Mouse (Mus musculus): ENCODE results near the gene Dapp1. TPM values are rescaled to one million over a fixed set of nuclear protein-coding genes. Genes with fewer than 3 reads are reported as not detected.

The Dapp1 gene
- polyA plus RNA-seq, 1 experiment from 2014 or later: 2.3 TPM

DNA sequence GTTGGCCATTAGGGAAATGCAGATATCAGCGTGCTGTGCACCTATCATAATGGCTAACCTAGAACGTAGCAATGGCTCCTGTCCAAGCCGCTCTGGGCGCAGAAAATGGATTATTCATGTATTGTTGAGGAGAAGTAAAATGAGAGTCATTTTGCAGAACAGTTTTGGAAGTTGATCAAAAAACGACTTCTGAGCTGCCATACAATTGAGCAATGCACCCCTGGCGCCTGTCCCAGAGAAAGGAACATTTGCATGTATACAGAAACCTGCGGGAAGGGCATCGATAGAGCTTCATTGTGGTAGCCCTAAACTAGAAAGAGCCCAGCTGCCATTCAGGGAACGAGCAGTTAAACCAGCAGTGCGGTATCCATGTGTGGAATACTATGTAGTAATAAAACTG is 81.2 kb downstream of the Dapp1 start:
- H3K4me2 ChIP-seq (replicated peaks): no peak overlapping the region
- H3K9me3 ChIP-seq: no peaks in the 10 kb centered on the region
- no peaks in the 10 kb centered on the region for H3K4me1 ChIP-seq
- no peak overlapping the region for H3K27ac ChIP-seq (replicated peaks)
- no peaks in the 10 kb centered on the region for H3K27me3 ChIP-seq
- H3K36me3 ChIP-seq: peaks cover 11% of the 10 kb centered on the region; the same call in 1 of the 2 replicates
- H3K4me3 ChIP-seq: no peak overlapping the region
- 90% methylated on average over 10 of the region's 10 CpGs for WGBS
- no peak overlapping the region for H3K9ac ChIP-seq (replicated peaks)
- no peak for ATAC-seq (ENCODE audit: low FRiP score, low read depth)

DNA sequence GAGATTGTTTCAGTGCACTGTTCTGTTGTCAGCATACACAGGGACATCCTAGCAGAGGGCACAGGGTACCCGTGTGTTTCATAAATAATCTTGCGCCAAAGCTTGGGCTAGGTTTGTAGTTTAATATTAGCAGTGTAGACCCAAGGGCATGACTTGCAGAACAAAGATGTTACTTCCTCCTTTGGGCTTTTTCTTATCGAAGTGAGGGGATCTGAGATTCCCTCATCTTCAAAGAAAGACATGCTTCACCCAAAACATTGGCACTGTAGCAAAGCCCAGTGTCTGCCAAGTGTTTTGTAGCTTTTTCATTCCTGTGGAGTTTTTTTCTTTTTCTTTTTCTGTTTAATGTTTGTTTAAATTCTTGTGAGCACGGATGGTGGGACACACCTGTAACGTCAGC is 83.7 kb downstream of the Dapp1 start:
- Histone ChIP-seq H3K9ac (replicated peaks) (no peak overlapping the region), H3K4me1 (no peaks in the 10 kb centered on the region), H3K27ac (replicated peaks) (no peak overlapping the region), H3K36me3 (peaks cover 14% of the 10 kb centered on the region), H3K4me3 (no peak overlapping the region), H3K27me3 (no peaks in the 10 kb centered on the region), H3K9me3 (no peaks in the 10 kb centered on the region), H3K4me2 (replicated peaks) (no peak overlapping the region)
- ATAC-seq (ENCODE audit: low FRiP score, low read depth): no peak
- 94% methylated on average over 5 of the region's 5 CpGs for WGBS

DNA sequence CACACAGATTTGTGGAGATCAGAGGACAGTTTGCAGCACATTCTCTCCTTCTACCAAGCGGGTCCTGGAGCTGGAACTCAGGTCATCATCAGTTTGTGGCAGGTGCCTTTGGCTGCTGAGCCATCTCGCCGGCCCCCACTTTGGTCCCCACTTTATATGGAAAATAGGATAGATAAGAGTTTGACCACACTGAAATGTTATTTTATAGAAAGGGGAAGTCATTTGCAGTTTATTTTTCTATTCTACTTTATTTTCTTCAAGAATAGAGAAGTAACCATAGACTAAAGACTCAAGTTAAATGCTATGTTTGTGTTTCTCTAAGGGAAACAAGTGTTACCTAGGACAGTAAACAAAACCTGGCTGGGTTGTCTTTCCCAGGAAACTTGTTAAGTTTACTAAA is 84.5 kb downstream of the Dapp1 start:
- H3K4me2 ChIP-seq (replicated peaks): no peak overlapping the region
- no peak overlapping the region for H3K27ac ChIP-seq (replicated peaks)
- H3K4me3 ChIP-seq: no peak overlapping the region
- H3K27me3 ChIP-seq: no peaks in the 10 kb centered on the region
- no peak overlapping the region for H3K9ac ChIP-seq (replicated peaks)
- H3K9me3 ChIP-seq: no peaks in the 10 kb centered on the region
- ATAC-seq (ENCODE audit: low FRiP score, low read depth): no peak
- WGBS: 94% methylated on average over 3 of the region's 3 CpGs
- no peaks in the 10 kb centered on the region for H3K4me1 ChIP-seq
- H3K36me3 ChIP-seq: peaks cover 11% of the 10 kb centered on the region

DNA sequence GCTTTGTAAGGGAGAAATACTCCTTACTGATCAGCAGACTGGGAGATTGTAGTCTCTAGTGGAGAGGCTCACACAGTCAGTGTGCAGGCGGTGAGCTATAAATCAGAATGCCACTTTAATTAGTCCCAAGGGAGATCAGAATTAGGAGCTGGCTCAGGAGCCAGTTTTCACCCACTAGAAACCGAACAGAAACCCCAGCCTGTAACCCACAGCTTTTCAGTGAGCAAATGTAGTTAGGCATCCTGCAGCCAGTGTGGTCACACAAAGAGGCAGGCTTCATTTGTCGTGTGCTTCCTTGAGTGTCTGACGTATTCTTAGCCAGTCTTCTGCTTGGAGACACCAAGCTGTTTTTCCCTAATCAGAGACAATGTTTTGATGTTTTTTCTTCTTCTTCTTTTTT is 85.0 kb downstream of the Dapp1 start:
- peaks cover 11% of the 10 kb centered on the region for H3K36me3 ChIP-seq
- no peak overlapping the region for H3K4me2 ChIP-seq (replicated peaks)
- no peaks in the 10 kb centered on the region for H3K27me3 ChIP-seq
- WGBS: 81% methylated on average over 4 of the region's 4 CpGs
- H3K9me3 ChIP-seq: no peaks in the 10 kb centered on the region
- H3K27ac ChIP-seq (replicated peaks): no peak overlapping the region
- H3K9ac ChIP-seq (replicated peaks): no peak overlapping the region
- no peak for ATAC-seq (ENCODE audit: low FRiP score, low read depth)
- H3K4me1 ChIP-seq: no peaks in the 10 kb centered on the region
- no peak overlapping the region for H3K4me3 ChIP-seq

DNA sequence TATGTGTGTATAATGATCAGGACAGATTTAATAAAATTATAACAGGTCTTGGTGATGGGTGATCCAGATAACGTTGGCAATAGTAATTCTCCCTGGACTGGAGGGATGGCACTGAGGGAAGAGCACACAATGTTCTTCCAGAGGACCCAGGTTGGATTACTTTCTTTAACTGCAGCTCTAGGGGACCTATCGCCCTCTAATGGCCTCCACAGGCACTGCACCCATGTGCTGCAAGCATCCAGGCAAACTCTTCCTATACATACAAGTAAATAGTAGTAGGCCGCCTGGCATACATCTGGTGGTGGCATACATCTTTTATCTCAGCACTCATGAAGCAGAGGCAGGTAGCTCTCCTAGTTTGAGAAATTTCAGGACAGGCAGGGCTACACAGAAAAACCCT is 86.1 kb downstream of the Dapp1 start:
- 88% methylated on average over 3 of the region's 3 CpGs for WGBS
- no peaks in the 10 kb centered on the region for H3K27me3 ChIP-seq
- H3K4me3 ChIP-seq: no peak overlapping the region
- H3K9ac ChIP-seq (replicated peaks): no peak overlapping the region
- H3K4me1 ChIP-seq: no peaks in the 10 kb centered on the region
- H3K9me3 ChIP-seq: no peaks in the 10 kb centered on the region
- ATAC-seq (ENCODE audit: low FRiP score, low read depth): no peak
- peaks cover 11% of the 10 kb centered on the region for H3K36me3 ChIP-seq
- H3K4me2 ChIP-seq (replicated peaks): no peak overlapping the region
- no peak overlapping the region for H3K27ac ChIP-seq (replicated peaks)

DNA sequence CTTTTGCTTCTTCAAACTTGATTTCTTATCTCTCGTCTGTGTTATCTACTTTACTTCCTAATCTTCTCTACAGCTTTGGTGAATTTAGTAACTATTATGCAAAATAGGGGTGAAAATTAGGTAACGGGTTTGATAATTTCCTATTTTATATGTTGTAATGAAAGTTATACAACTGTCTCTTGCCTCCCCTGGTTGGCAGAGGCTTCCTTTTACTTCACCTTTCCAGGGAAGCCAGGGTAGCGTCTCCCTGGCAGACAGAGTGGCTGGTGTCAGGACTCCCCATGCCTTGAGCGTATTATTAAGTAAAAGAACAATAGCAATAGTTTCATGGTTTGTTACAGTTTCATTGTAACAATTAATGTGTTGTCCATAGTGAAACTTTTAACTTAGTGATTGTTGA is 87.6 kb downstream of the Dapp1 start:
- Histone ChIP-seq H3K27me3 (no peaks in the 10 kb centered on the region), H3K9me3 (0 out of 2 replicates have a peak, but pooled peaks cover 3% of the 10 kb centered on the region), H3K4me3 (no peak overlapping the region), H3K4me2 (replicated peaks) (no peak overlapping the region), H3K9ac (replicated peaks) (no peak overlapping the region), H3K27ac (replicated peaks) (no peak overlapping the region), H3K4me1 (no peaks in the 10 kb centered on the region), H3K36me3 (peaks cover 21% of the 10 kb centered on the region)
- 74% methylated on average over 4 of the region's 4 CpGs for WGBS
- no peak for ATAC-seq (ENCODE audit: low FRiP score, low read depth)

DNA sequence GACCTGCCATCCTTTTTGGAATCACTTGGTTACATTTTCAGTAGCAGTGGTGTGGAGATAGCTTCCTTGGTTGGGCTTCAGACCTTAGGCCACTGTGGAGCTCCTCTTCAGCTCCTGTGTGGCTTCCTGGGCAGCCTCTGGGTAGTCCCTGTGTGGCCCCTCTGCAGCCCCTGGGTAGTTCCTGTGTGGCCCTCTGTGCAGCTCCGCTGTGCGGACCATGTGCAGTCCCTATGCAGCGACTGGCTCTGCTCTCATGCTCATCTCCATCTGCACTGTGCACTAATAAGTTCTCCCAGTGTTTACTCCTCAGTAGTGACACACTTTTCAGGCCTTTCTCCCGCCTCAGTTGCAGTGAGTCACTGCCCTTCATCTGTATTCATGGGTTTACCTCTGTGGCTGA is 89.2 kb downstream of the Dapp1 start:
- Histone ChIP-seq H3K4me2 (replicated peaks) (no peak overlapping the region), H3K4me1 (peaks cover 8% of the 10 kb centered on the region), H3K9me3 (0 out of 2 replicates have a peak, but pooled peaks cover 3% of the 10 kb centered on the region), H3K9ac (replicated peaks) (no peak overlapping the region), H3K4me3 (no peak overlapping the region), H3K36me3 (peaks cover 21% of the 10 kb centered on the region), H3K27me3 (no peaks in the 10 kb centered on the region), H3K27ac (replicated peaks) (no peak overlapping the region)
- ATAC-seq (ENCODE audit: low FRiP score, low read depth): peak; percentile 30; the same call in 1 of the 2 replicates
- WGBS: 83% methylated on average over 4 of the region's 4 CpGs

DNA sequence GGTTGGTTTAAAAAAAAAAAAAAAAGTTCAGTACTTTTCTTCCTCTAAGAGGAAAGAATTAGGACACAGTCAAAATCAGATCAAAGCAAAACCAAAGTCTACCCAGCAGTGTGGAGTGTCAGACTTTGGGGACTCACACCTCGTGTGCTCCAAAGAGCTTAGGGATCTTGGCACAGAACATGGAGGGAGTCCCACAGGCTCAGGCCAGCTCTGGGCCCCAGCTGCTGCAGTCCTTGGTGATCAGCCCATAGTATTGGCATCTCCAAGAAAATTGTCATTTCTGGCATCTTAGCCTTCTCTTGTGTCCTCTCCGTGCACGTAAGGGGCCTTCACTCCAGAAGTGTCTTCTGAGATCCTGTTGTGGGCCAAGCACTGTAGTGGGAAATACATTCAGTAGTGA is 90.3 kb downstream of the Dapp1 start:
- no peak overlapping the region for H3K4me3 ChIP-seq
- H3K27me3 ChIP-seq: no peaks in the 10 kb centered on the region
- H3K9me3 ChIP-seq: 0 out of 2 replicates have a peak, but pooled peaks cover 3% of the 10 kb centered on the region
- H3K27ac ChIP-seq (replicated peaks): no peak overlapping the region
- H3K4me1 ChIP-seq: peaks cover 8% of the 10 kb centered on the region
- peaks cover 21% of the 10 kb centered on the region for H3K36me3 ChIP-seq
- H3K9ac ChIP-seq (replicated peaks): no peak overlapping the region
- no peak overlapping the region for H3K4me2 ChIP-seq (replicated peaks)
- WGBS: 81% methylated on average over 3 of the region's 3 CpGs
- ATAC-seq (ENCODE audit: low FRiP score, low read depth): no peak

DNA sequence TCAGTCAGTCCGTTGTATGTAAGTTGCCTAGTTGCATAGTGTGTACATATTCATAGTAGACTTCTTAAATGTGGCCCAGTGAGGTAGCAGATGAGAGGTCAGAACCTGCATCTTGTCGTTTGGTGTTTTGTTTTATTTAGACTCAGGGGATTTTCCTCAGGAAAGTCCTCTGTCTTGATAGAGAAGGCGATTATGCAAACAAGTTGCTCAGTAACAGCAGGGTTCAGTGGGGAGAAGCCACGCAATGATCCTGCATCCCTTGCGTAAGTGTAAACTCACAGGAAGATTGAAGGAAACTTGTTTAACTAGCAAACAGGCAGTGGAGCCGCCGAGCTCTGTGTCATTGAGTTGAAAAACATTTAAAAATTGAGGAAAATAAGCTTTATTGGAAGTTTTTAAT is 93.4 kb downstream of the Dapp1 start:
- Histone ChIP-seq H3K4me2 (replicated peaks) (no peak overlapping the region), H3K9ac (replicated peaks) (no peak overlapping the region), H3K36me3 (peaks cover 10% of the 10 kb centered on the region; the same call in 1 of the 2 replicates), H3K27ac (replicated peaks) (no peak overlapping the region), H3K4me3 (no peak overlapping the region), H3K9me3 (0 out of 2 replicates have a peak, but pooled peaks cover 3% of the 10 kb centered on the region), H3K4me1 (peaks cover 8% of the 10 kb centered on the region), H3K27me3 (no peaks in the 10 kb centered on the region)
- no peak for ATAC-seq (ENCODE audit: low FRiP score, low read depth)
- 61% methylated on average over 7 of the region's 7 CpGs for WGBS

DNA sequence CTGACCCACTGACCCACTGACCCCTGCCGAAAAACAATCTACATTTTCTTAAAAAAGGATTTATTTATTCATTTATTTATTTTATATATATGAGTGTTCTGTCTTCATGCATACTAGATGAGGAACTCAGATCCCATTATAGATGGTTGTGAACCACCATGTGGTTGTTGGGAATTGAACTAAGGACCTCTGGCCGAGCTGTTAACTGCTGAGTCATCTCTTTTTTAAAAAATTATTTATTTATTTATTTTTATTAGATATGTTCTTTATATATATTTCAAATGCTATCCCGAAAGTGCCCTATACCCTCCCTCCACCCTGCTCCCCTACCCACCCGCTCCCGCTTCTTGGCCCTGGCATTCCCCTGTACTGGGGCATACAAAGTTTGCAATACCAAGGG is 100.3 kb downstream of the Dapp1 start:
- Histone ChIP-seq H3K4me1 (no peaks in the 10 kb centered on the region), H3K4me3 (no peak overlapping the region), H3K36me3 (peaks cover 6% of the 10 kb centered on the region; the same call in 1 of the 2 replicates), H3K4me2 (replicated peaks) (no peak overlapping the region), H3K9me3 (no peaks in the 10 kb centered on the region), H3K9ac (replicated peaks) (no peak overlapping the region), H3K27me3 (no peaks in the 10 kb centered on the region), H3K27ac (replicated peaks) (no peak overlapping the region)
- WGBS: 96% methylated on average over 5 of the region's 5 CpGs
- ATAC-seq (ENCODE audit: low FRiP score, low read depth): no peak

Other genes with a start within 250 kb of the Dapp1 start
- gene H2afz, start 117.1 kb downstream of the Dapp1 start, polyA plus RNA-seq (2016; fragmentation: Nextera tagmentation; extraction: Ambion mirVana): 2,469 and 2,593 TPM in 2 replicates
- gene Dnajb14, start 113.9 kb downstream of the Dapp1 start, polyA plus RNA-seq (2016; fragmentation: Nextera tagmentation; extraction: Ambion mirVana): 11.3 and 12.1 TPM in 2 replicates
- 94.8 and 103 TPM in 2 replicates for gene Lamtor3, start 63.0 kb downstream of the Dapp1 start, polyA plus RNA-seq (2016; fragmentation: Nextera tagmentation; extraction: Ambion mirVana)
- gene 1110002E22Rik, start 83.5 kb upstream of the Dapp1 start, polyA plus RNA-seq (2016; fragmentation: Nextera tagmentation; extraction: Ambion mirVana): 0.05 TPM in 2 replicates
- not detected in 2 replicates for gene Gm5105, start 85.8 kb upstream of the Dapp1 start, polyA plus RNA-seq (2016; fragmentation: Nextera tagmentation; extraction: Ambion mirVana)
- gene Trmt10a, start 161.9 kb upstream of the Dapp1 start, polyA plus RNA-seq (2016; fragmentation: Nextera tagmentation; extraction: Ambion mirVana): 14.0 and 15.6 TPM in 2 replicates
- gene Mttp, start 163.4 kb upstream of the Dapp1 start, polyA plus RNA-seq (2016; fragmentation: Nextera tagmentation; extraction: Ambion mirVana): 12.4 and 14.1 TPM in 2 replicates
- gene 4930579F01Rik, start 212.3 kb upstream of the Dapp1 start, polyA plus RNA-seq (2016; fragmentation: Nextera tagmentation; extraction: Ambion mirVana): 0.14 TPM in 1 of 2 replicates, not detected in the other
- gene Adh7, start 236.2 kb upstream of the Dapp1 start, polyA plus RNA-seq (2016; fragmentation: Nextera tagmentation; extraction: Ambion mirVana): 0.47 and 0.50 TPM in 2 replicates